Mouse (Mus musculus) gastrocnemius, postnatal 14 days (tissue): Measurements from ENCODE around the gene Serpina9. TPM values are rescaled to one million over a fixed set of nuclear protein-coding genes. Genes with fewer than 3 reads are reported as not detected.
"Not testable (repeated sequence)": the region's sequence is repeated elsewhere in the genome, so short reads cannot be mapped to it uniquely, and the experiment has no call there.

ENCODE experiments used
- DNase-seq: peaks from one replicate; pipeline ENCODE4 v3.0.0; 2021; ENCODE audit warnings: mixed read lengths
- intact Hi-C: fragments of 180-260 bp; cut with DNase I; formaldehyde crosslinking; loops from one replicate; pipeline ENCODE4 v1.15.1; 2025; ENCODE audit warnings: low total_unique reads
- total RNA-seq, 2 experiments: library from RNA; stranded (reverse); gene quantifications; 2 replicates each; pipeline ENCODE4 v1.2.3; 2021

Serpina9 gene
- total RNA-seq, 2 experiments from 2014 or later: not detected

DNA sequence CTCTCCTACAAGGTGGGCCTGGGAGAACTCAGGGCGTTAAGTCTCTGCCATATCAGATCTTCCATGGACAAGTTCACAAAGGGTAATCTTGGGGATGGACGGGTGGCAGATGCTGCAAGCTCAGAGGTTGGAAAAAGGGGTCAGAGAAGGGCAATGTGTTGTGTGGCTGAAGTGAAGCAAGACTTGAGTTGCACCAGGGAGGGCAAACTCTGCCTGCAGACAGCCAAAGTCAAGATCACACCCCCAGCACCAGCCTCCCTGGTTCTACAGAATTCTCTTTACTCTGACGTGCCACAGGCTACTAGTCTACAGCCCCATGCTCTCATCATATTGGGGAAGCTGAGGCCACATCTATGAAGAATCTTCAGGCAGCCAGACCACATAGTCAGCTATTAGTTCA is 60.6 kb downstream of the Serpina9 start:
- DNase-seq, intact Hi-C loops: not testable (repeated sequence)

DNA sequence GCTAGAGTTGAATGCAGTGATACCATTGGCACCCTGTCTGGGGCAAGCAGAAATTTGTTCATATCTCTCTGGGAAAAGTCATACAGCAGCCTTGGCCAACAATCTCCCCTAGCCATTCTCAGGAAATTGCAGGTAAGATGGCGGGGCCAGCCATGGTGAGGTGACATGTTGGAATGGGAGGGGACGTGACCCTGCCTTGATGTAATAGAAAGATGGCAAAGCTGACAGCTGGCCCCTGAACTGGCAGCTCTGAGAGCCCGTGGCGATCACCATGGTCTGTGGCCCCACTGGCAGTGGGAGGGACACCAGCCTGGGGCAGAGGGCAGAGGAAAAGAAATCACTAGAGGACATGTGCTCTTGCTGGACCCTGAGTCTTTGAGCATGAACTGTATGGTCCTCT is 67.3 kb downstream of the Serpina9 start:
- no peak for DNase-seq
- intact Hi-C loops: no loop called here

Other genes starting within 250 kb of the Serpina9 start
- gene Serpina1d, start 240.2 kb downstream of the Serpina9 start, total RNA-seq: not detected
- gene Serpina1b, start 183.4 kb downstream of the Serpina9 start, total RNA-seq: under 1 TPM; 0.29 to 0.53 TPM
- not detected for gene Serpina1a, start 150.2 kb downstream of the Serpina9 start, total RNA-seq
- not detected for gene Serpina1c, start 108.9 kb downstream of the Serpina9 start, total RNA-seq
- gene Serpina1e, start 54.8 kb downstream of the Serpina9 start, total RNA-seq: not detected
- not detected for gene Serpina11, start 23.8 kb downstream of the Serpina9 start, total RNA-seq
- not detected for gene Serpina12, start 30.7 kb upstream of the Serpina9 start, total RNA-seq
- gene Serpina5, start 87.4 kb upstream of the Serpina9 start, total RNA-seq: not detected
- gene Serpina3a, start 99.0 kb upstream of the Serpina9 start, total RNA-seq: not detected
- not detected for gene Serpina3b, start 114.2 kb upstream of the Serpina9 start, total RNA-seq
- gene Serpina3c, start 140.1 kb upstream of the Serpina9 start, total RNA-seq: 1 to 10 TPM; 1.2 TPM
- gene Serpina3f, start 200.8 kb upstream of the Serpina9 start, total RNA-seq: not detected
- gene Serpina3g, start 222.5 kb upstream of the Serpina9 start, total RNA-seq: not detected
- not detected for gene Serpina3i, start 249.4 kb upstream of the Serpina9 start, total RNA-seq